Mouse (Mus musculus) heart, embryonic 10.5 days (tissue): ENCODE data around the gene Pdgfc. TPM values are rescaled to one million over a fixed set of nuclear protein-coding genes. Genes with fewer than 3 reads are reported as not detected.
"Not testable (repeated sequence)": the region's sequence is repeated elsewhere in the genome, so short reads cannot be mapped to it uniquely, and the experiment has no call there.

Source experiments
- DNase-seq: peaks from one replicate; pipeline ENCODE4 v3.0.0-alpha.2; 2017; ENCODE audit warnings: low spot score
- H3K27ac ChIP-seq: fragments of 300-500 bp; sonication (generic); 2 replicates; pipeline ENCODE4 v1.5.1; 2016; ENCODE audit warnings: mild to moderate bottlenecking
- H3K27me3 ChIP-seq: fragments of 300-500 bp; sonication (generic); 2 replicates; pipeline ENCODE4 v1.6.1; 2016; ENCODE audit warnings: mild to moderate bottlenecking; ENCODE audit not compliant: poor library complexity, insufficient read depth, severe bottlenecking
- H3K36me3 ChIP-seq: fragments of 300-500 bp; sonication (generic); 2 replicates; pipeline ENCODE4 v1.6.1; 2016; ENCODE audit warnings: mild to moderate bottlenecking, moderate library complexity
- H3K4me1 ChIP-seq: fragments of 300-500 bp; sonication (generic); 2 replicates; pipeline ENCODE4 v1.6.1; 2016; ENCODE audit warnings: mild to moderate bottlenecking
- H3K4me3 ChIP-seq: fragments of 300-500 bp; sonication (generic); 2 replicates; pipeline ENCODE4 v1.5.1; 2016; ENCODE audit warnings: mild to moderate bottlenecking, moderate library complexity
- H3K9me3 ChIP-seq: fragments of 300-500 bp; sonication (generic); 2 replicates; pipeline ENCODE4 v1.6.1; 2016; ENCODE audit warnings: mild to moderate bottlenecking, moderate library complexity
- WGBS: fragments of 180-500 bp; shearing (Covaris S2); methylation state at CpG from one replicate; pipeline ENCODE4 v1.1.7; 2016; 5-methylcytosine and 5-hydroxymethylcytosine counted together
- polyA plus RNA-seq: library from polyadenylated mRNA; unstranded; fragments of >200 nt; fragmentation: Nextera tagmentation; extraction: Ambion mirVana; gene quantifications from 2 replicates; pipeline ENCODE4 v1.2.1, GENCODE M21; 2016

Pdgfc gene
- polyA plus RNA-seq, 1 experiment from 2014 or later = 25.7 TPM

DNA sequence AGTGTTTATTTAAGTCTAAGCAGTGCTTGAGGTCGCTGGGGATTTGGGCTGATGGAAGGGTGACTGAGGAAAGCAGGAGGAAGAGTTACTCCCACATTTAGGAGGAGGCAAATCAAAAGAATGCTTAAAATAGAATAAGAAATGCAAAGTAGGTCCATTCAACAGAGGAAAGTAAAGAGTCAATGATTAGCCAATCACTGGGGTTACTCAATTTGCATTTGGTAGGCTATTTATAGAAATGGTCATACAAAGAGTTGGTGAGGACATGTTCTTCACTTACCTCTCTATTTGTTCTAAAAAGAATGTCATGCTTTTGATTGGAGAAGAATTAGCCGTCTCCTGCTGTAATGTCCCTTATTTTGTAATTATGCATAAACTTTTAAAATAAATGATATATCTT, 90.8 kb downstream of the Pdgfc start:
- 50% methylated on average over 2 of the region's 2 CpGs for WGBS
- Histone ChIP-seq H3K27me3 (no peaks in the 10 kb centered on the region), H3K27ac (no peak overlapping the region), H3K36me3 (no peaks in the 10 kb centered on the region), H3K4me1 (peaks cover 4% of the 10 kb centered on the region; the same call in 1 of the 2 replicates), H3K4me3 (no peak overlapping the region), H3K9me3 (no peaks in the 10 kb centered on the region)
- DNase-seq = no peak

DNA sequence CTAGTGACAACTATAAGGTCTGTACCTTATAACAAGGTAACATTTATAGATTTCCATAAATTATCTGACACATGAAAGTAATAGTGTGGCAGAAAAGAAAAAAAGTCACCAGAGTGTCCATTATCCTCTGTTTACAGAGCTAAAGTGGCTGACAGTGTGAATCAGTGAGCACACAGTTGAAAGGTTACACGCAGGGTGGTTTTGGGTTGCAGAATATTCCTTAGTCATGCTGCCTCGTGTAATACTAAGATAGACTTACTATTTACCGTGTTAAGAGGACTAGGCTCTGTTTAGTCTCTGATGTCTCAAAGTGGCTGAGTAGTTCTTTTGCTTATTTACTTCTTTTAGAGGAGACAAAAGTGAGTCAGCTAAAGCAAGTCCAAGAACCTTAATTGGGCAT, 100.8 kb downstream of the Pdgfc start:
- no peaks in the 10 kb centered on the region for H3K36me3 ChIP-seq
- DNase-seq = no peak
- H3K9me3 ChIP-seq = no peaks in the 10 kb centered on the region
- no peak overlapping the region for H3K27ac ChIP-seq
- no peak overlapping the region for H3K4me3 ChIP-seq
- H3K4me1 ChIP-seq = no peaks in the 10 kb centered on the region
- 78% methylated on average over 3 of the region's 3 CpGs for WGBS
- no peaks in the 10 kb centered on the region for H3K27me3 ChIP-seq

DNA sequence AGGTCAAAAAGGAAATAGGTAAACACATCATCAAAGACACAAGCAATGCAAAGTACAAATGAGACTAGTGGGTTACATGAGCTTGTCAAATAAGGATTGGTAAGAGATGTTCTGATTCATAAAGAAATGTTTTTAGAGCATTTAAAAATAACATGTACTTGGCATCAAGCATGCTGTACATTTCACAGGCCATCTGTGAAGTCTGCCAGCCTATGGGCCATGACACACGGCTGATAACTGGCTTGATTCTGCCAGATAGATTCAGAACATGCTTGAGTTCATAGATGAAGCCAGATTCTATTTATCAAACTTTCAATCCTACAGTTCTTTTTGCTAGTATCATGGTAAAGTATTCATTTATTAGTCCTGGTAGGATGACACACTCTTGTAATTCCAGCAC, 101.8 kb downstream of the Pdgfc start:
- H3K27me3 ChIP-seq, H3K36me3 ChIP-seq, H3K27ac ChIP-seq, H3K9me3 ChIP-seq, H3K4me1 ChIP-seq, DNase-seq, H3K4me3 ChIP-seq: not testable (repeated sequence)
- 83% methylated on average over 1 of the region's 1 CpGs for WGBS

DNA sequence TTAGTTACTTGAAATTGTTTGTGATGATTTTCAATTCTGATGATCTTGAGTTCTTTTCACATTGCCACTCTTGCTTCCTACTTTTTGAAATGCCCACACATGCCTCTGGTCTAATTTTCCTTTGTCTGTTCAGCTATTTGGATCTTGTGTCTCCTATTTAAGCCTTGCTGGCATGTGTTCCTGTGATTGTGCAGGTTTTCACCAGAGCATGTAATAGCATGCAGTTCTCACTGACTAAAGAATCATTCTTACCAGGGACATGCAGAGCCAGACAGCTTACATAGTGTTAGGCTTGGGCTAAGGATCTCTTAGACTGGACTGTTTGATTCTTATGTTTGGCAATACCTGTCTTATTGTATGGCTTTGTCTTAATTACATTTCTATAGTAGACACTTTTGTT, 107.5 kb downstream of the Pdgfc start:
- no peak for DNase-seq
- no peak overlapping the region for H3K27ac ChIP-seq
- H3K4me1 ChIP-seq = no peaks in the 10 kb centered on the region
- no peaks in the 10 kb centered on the region for H3K36me3 ChIP-seq
- no peaks in the 10 kb centered on the region for H3K27me3 ChIP-seq
- no peaks in the 10 kb centered on the region for H3K9me3 ChIP-seq
- no peak overlapping the region for H3K4me3 ChIP-seq

DNA sequence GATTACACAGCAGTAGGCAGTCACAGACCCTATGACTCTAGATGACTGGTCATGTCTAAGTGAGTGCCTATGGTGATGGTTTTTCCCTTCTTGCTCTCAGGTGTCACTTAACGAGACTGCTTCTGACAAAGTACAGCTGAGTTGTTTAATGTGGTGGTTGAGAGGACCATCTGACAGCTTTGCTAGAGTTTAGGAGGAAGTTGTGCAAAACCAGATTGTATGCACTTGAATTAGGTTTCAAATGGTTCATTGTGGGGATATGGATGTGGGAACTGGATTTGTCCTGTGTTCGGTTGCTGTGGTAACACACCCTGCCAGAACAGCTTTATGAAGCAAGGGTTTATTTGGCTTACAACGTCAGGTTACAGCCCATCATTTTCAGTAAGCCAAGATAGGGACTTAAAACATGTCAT, 112.9 kb downstream of the Pdgfc start:
- no peak overlapping the region for H3K27ac ChIP-seq
- no peaks in the 10 kb centered on the region for H3K36me3 ChIP-seq
- H3K4me1 ChIP-seq = 0 out of 2 replicates have a peak, but pooled peaks cover 5% of the 10 kb centered on the region
- H3K27me3 ChIP-seq = no peaks in the 10 kb centered on the region
- no peak overlapping the region for H3K4me3 ChIP-seq
- DNase-seq = no peak
- no peaks in the 10 kb centered on the region for H3K9me3 ChIP-seq
- 60% methylated on average over 3 of the region's 3 CpGs for WGBS

DNA sequence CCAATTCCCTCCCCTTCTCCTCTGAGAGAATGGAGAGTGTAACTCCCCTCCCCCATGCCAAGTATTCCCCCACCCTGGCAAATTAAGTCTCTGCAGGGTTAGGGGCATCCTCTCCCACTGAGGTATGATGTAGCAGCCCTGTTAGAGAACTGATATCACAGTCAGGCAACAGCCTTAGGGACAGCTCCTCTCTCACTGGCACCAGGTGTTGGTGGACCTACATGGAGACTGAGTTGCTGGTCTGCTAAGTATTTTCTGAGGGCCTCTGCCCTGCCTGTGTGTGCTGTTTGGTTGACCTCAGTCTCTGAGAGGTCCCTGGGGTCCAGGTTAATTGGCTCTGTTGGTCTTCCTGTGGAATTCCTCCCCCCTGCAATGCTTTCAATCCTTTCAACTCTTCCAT, 114.0 kb downstream of the Pdgfc start:
- H3K4me3 ChIP-seq = no peak overlapping the region
- H3K27ac ChIP-seq = no peak overlapping the region
- no peak for DNase-seq
- H3K27me3 ChIP-seq = no peaks in the 10 kb centered on the region
- H3K9me3 ChIP-seq = no peaks in the 10 kb centered on the region
- 0 out of 2 replicates have a peak, but pooled peaks cover 5% of the 10 kb centered on the region for H3K4me1 ChIP-seq
- no peaks in the 10 kb centered on the region for H3K36me3 ChIP-seq

DNA sequence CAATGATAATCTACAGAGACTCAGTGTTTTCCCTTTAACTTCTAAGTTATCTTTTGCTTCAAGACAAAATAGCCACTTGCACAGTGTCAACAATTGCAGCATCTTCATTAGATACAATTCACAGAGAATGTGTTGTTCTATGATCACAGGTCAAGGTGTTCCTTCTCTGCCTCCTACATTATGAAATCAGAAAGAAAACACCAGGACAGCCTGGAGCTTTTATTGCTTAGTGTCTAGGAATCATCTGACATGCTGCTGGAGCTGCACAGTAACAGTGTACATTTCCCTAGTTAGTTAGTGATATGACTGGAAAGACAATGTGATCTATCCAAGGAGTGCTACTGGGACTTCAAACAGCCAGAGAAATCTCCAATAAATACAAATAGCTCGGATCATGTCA, 118.2 kb downstream of the Pdgfc start:
- Histone ChIP-seq H3K4me3 (no peak overlapping the region), H3K36me3 (no peaks in the 10 kb centered on the region), H3K4me1 (0 out of 2 replicates have a peak, but pooled peaks cover 5% of the 10 kb centered on the region), H3K9me3 (no peaks in the 10 kb centered on the region), H3K27me3 (no peaks in the 10 kb centered on the region), H3K27ac (no peak overlapping the region)
- no peak for DNase-seq
- 71% methylated on average over 1 of the region's 1 CpGs for WGBS

DNA sequence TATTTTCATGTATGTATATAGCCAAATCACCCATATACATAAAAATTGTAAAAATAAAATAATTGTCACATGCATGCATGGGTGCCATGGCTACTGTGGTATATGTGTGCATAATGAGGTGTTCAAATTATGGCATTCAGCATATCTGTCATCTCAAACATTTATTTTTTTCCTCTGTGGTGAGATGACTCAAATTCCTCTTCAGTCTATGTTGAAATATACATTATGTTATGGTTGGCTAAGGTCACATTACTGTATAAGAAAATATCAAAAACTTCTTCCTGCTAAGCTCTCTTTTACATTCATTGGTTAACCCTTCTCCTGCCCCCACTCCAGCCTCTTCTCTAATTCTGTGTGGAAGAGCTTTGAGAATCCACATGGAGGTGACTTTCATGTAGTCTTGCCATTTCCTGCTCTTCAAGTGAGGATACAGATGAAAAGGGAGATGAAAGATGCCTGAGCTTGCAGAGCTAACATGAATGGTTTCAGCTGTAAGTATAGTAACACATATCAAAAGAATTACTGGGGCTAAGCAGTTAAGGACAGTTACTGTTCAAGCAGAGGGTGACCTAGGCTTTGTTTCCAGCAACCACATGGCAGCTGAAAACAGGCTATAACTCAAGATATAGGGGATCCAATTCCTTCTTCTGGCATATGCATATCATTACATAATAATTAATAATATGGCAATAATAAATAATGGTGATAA, 124.4 kb downstream of the Pdgfc start:
- no peaks in the 10 kb centered on the region for H3K36me3 ChIP-seq
- no peaks in the 10 kb centered on the region for H3K9me3 ChIP-seq
- no peak overlapping the region for H3K4me3 ChIP-seq
- no peak overlapping the region for H3K27ac ChIP-seq
- H3K4me1 ChIP-seq = no peaks in the 10 kb centered on the region
- no peaks in the 10 kb centered on the region for H3K27me3 ChIP-seq
- DNase-seq = no peak

DNA sequence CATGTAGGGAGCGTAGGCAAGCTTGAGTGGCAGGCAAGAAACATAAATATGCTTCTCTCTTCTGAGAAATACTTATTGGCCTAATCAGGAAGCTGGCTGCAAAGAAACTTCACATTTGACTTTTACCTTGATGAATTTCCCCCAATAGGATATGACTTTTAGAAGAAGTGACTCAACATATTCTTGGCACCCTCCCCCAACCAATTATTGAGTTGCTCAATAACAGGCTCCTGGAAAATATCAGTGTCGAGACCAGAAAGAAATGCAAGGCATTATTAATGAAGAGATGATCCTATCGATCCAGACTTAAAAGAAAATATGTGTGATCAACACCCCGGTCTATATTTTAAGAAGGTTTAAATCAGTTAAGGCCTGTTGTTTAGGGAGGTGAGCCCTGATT, 125.9 kb downstream of the Pdgfc start:
- 85% methylated on average over 4 of the region's 4 CpGs for WGBS
- no peaks in the 10 kb centered on the region for H3K9me3 ChIP-seq
- H3K27me3 ChIP-seq = no peaks in the 10 kb centered on the region
- H3K27ac ChIP-seq = no peak overlapping the region
- DNase-seq = no peak
- H3K4me1 ChIP-seq = no peaks in the 10 kb centered on the region
- no peaks in the 10 kb centered on the region for H3K36me3 ChIP-seq
- H3K4me3 ChIP-seq = no peak overlapping the region

DNA sequence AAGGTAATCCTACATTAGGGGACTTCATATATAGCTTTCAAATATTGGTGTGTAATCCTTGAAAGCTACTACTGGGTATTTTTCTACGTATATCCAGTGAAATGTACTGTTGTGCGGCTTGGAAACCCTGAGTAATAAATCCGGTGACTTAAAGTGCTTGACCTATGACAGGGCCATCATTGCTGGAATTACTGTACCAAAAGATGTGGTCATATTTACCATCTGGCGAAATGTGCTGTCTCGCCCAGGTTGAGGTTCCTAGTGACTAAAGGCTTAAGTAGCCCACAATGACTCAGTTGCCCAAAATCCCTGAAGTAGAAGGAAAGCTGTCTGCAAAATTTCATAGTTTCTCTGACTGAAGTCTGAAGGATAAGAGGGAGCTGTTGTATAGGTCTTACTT, 127.9 kb downstream of the Pdgfc start:
- Histone ChIP-seq H3K4me1 (no peaks in the 10 kb centered on the region), H3K27ac (no peak overlapping the region), H3K9me3 (no peaks in the 10 kb centered on the region), H3K27me3 (no peaks in the 10 kb centered on the region), H3K36me3 (no peaks in the 10 kb centered on the region), H3K4me3 (no peak overlapping the region)
- 93% methylated on average over 5 of the region's 5 CpGs for WGBS
- DNase-seq = no peak

DNA sequence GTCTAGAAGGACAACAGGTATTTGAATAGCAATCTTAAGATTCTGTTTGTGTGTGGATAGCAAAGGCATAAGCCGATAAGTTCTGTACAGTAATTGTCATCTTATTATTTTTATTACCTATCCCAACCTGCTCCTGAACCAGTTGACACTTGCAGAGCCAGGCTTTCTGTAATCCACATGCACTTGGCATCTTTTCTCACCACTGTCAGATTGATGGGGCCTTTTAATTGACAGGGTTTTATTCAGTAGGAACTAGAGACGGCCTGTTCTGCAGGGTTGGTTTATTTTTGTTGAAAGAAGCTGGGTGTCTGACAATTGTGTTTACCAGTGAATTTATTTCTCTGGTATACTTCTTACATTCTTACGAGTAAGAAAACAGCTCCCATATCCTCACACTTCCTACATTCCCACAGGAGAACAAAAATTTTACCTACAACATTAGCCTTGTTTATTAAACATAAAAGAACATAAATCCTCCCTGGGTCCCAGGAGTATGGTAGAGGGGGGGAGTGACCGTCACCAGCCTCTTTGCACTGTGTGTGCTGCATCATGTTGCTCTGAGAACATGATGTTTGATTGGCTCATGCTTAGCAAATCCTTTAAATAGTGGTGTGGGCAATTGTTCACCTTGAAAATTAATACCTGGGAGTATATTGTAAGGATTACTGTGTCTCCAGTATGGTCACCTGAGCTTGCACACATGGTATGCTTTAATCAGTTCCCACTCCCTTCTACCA, 134.0 kb downstream of the Pdgfc start:
- Histone ChIP-seq H3K4me3 (no peak overlapping the region), H3K9me3 (no peaks in the 10 kb centered on the region), H3K27ac (no peak overlapping the region), H3K27me3 (no peaks in the 10 kb centered on the region), H3K36me3 (no peaks in the 10 kb centered on the region), H3K4me1 (no peaks in the 10 kb centered on the region)
- DNase-seq = no peak
- WGBS = 68% methylated on average over 4 of the region's 4 CpGs

DNA sequence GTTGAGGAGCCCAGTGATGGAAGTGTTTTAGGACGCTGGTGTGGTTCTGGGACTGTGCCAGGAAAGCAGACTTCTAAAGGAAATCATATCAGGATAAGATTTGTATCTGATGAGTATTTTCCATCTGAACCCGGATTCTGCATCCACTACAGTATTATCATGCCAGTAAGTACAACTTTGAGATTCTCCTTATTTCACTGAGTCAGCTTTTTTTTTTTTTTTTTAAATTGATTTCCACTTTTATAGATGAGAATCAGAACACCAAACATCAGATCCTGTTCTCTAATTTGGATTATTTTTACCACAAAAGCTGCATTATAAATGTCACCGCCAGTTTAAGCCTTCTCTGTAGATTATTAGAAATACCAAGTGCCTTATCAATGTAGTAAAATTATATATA, 138.6 kb downstream of the Pdgfc start:
- H3K27ac ChIP-seq = no peak overlapping the region
- no peaks in the 10 kb centered on the region for H3K4me1 ChIP-seq
- no peaks in the 10 kb centered on the region for H3K27me3 ChIP-seq
- H3K9me3 ChIP-seq = no peaks in the 10 kb centered on the region
- no peaks in the 10 kb centered on the region for H3K36me3 ChIP-seq
- no peak for DNase-seq
- WGBS = 81% methylated on average over 3 of the region's 3 CpGs
- no peak overlapping the region for H3K4me3 ChIP-seq

DNA sequence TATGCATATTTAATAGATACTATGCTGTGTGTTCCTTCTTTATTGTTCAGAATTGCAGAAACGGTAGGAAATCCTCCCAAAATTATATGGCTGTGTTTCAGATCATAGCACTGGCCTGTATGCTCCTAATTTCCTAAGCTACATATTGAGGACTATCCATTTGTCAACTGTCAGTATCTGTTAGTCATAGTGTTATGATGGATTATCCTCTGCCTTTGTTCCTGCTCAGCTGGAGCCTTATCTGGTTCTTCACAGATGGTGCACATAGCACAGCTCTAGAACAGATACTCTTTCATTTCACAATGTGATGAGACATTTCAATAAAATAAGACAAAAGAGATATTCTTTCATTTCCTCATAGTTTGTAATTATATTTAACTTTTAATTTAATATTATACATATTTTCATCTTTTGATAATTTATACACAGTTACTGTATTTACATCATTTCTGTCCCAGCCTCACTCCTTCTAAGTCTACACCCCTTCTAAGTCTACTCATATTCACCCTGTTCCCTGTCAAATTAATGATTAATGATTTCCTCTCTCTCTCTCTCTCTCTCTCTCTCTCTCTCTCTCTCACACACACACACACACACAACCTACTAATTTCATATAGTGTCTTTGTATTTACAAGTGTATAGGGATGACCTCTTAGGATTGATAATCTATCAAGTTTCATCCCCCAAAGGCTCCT, 145.2 kb downstream of the Pdgfc start:
- no peaks in the 10 kb centered on the region for H3K9me3 ChIP-seq
- H3K4me1 ChIP-seq = no peaks in the 10 kb centered on the region
- H3K27ac ChIP-seq = no peak overlapping the region
- H3K4me3 ChIP-seq = no peak overlapping the region
- WGBS = 88% methylated on average over 1 of the region's 1 CpGs
- H3K27me3 ChIP-seq = no peaks in the 10 kb centered on the region
- no peaks in the 10 kb centered on the region for H3K36me3 ChIP-seq
- DNase-seq = no peak
